Mouse (Mus musculus) myocyte (in vitro differentiated cells): Measurements from ENCODE around the gene Nipal3. TPM values are rescaled to one million over a fixed set of nuclear protein-coding genes. Genes with fewer than 3 reads are reported as not detected.

ENCODE experiments used
- H3K27me3 ChIP-seq: one replicate; pipeline ENCODE4 v1.6.1; 2011; ENCODE audit not compliant: control insufficient read depth, insufficient read depth, insufficient read length
- H3K36me3 ChIP-seq: one replicate; pipeline ENCODE4 v1.6.1; 2011; ENCODE audit not compliant: control insufficient read depth, insufficient read depth
- H3K4me2 ChIP-seq: one replicate; pipeline ENCODE4 v1.6.1; 2011; ENCODE audit warnings: low read depth, control low read depth
- H3K4me3 ChIP-seq: one replicate; pipeline ENCODE4 v1.5.1; 2011; ENCODE audit warnings: mild to moderate bottlenecking, control low read depth, moderate library complexity
- H3K79me2 ChIP-seq: one replicate; pipeline ENCODE4 v1.6.1; 2011; ENCODE audit not compliant: control insufficient read depth, insufficient read depth
- H3ac ChIP-seq: one replicate; pipeline ENCODE4 v1.6.1; 2011; ENCODE audit not compliant: control insufficient read depth, insufficient read length
- CEBPB ChIP-seq: IDR thresholded peaks from 2 replicates; pipeline ENCODE4 v1.6.1; 2011; ENCODE audit warnings: mild to moderate bottlenecking, moderate library complexity; ENCODE audit not compliant: poor library complexity, insufficient read depth, severe bottlenecking
- E2F4 ChIP-seq: IDR thresholded peaks from one replicate; pipeline ENCODE4 v1.6.1; 2011; ENCODE audit warnings: mild to moderate bottlenecking, control low read depth, moderate library complexity; ENCODE audit not compliant: insufficient read depth
- MAX ChIP-seq: IDR thresholded peaks from one replicate; pipeline ENCODE4 v1.6.1; 2011; ENCODE audit warnings: low read depth, mild to moderate bottlenecking, control low read depth
- MYOD1 ChIP-seq, 3 experiments: IDR thresholded peaks; one replicate each; pipeline ENCODE4 v1.6.1; 2011; ENCODE audit warnings: control low read depth in 2 of 3, low read depth in 2 of 3, mild to moderate bottlenecking in 2 of 3, moderate library complexity in 1 of 3; ENCODE audit not compliant: insufficient read length in 2 of 3, control insufficient read depth in 1 of 3
- MYOG ChIP-seq, 3 experiments: IDR thresholded peaks; one replicate each; pipeline ENCODE4 v1.6.1; 2011; ENCODE audit warnings: control low read depth in 2 of 3, low read depth in 2 of 3, mild to moderate bottlenecking in 2 of 3; ENCODE audit not compliant: insufficient read length in 2 of 3, control insufficient read depth in 1 of 3, insufficient read depth in 1 of 3
- POLR2A ChIP-seq: IDR thresholded peaks from one replicate; pipeline ENCODE4 v1.6.1; 2011; ENCODE audit warnings: low read depth, mild to moderate bottlenecking, control low read depth, moderate library complexity; ENCODE audit not compliant: insufficient read length
- POLR2AphosphoS2 ChIP-seq: IDR thresholded peaks from one replicate; pipeline ENCODE4 v1.6.1; 2011; ENCODE audit warnings: low read depth, control low read depth; ENCODE audit not compliant: insufficient read length
- REST ChIP-seq: IDR thresholded peaks from one replicate; pipeline ENCODE4 v1.6.1; 2011; ENCODE audit warnings: mild to moderate bottlenecking, control low read depth, moderate library complexity; ENCODE audit not compliant: insufficient read depth, insufficient read length
- SRF ChIP-seq: IDR thresholded peaks from one replicate; pipeline ENCODE4 v1.6.1; 2011; ENCODE audit warnings: low read depth; ENCODE audit not compliant: control insufficient read depth, insufficient read length
- TCF12 ChIP-seq: IDR thresholded peaks from one replicate; pipeline ENCODE4 v1.6.1; 2011; ENCODE audit warnings: mild to moderate bottlenecking, control low read depth; ENCODE audit not compliant: poor library complexity, insufficient read depth, severe bottlenecking
- TCF3 ChIP-seq: IDR thresholded peaks from one replicate; pipeline ENCODE4 v1.6.1; 2011; ENCODE audit warnings: low read depth, control low read depth; ENCODE audit not compliant: insufficient read length
- USF1 ChIP-seq: IDR thresholded peaks from one replicate; pipeline ENCODE4 v1.6.1; 2011; ENCODE audit warnings: low read depth, mild to moderate bottlenecking, control low read depth, moderate library complexity
- polyA plus RNA-seq: library from polyadenylated mRNA; unstranded; fragments of >200 nt; fragmentation: generic; extraction: Trizol; gene quantifications from one replicate; pipeline ENCODE4 v1.2.1, GENCODE M21; 2012; ENCODE audit warnings: missing spikeins

Nipal3 gene
- polyA plus RNA-seq, 1 experiment: 5.1 TPM

DNA sequence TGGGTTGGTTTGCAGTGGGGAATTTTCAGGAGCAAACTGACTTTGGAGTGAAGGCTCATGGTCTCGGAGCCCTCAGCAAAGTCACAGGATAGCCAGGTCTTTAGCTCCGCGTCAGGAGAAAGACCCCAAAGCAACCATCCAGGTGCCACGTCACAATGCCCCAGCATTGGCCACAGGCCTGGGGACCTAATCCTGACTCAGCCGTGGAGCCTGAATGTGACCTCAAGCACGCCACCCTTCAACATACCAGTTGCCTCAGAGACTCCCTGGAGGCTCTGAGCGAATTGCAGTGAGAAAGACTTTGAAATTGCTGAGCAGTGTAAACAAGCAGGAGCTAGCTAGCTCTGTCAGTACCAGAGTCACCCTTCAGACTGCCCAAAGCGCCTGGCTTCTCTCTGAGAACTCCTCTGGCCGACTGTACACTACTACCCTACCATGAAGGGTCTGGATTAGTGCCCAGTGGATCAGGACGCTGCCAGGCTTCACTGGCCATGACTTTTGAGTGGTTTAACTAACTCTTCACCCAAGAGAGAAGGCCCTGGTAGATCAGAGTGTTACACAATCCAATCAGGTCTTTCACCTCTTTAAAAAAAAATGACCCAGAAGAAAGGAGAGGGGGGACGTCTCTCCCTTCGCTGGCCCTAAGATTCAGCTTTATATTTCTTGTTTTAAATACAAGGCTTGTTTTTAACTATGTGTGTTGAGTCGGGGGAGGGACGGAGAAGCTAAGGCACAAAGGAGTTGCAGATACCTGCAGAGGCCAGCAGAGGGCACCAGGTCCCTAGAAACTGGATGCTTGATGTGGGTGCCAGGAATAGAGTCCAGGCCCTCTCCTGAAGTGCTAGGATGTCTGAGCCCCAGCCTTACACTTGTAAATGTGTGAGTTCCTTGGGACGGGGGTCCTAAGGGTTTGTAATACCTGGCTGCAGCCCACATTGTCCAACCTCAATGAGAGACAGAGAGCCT, 21.8 kb upstream of the Nipal3 start:
- Histone ChIP-seq H3K27me3 (no peaks in the 10 kb centered on the region), H3K4me2 (no peak overlapping the region), H3K36me3 (no peaks in the 10 kb centered on the region), H3K79me2 (no peaks in the 10 kb centered on the region), H3K4me3 (no peak overlapping the region), H3ac (no peak overlapping the region)
- TF ChIP-seq TCF3 (no peak), MAX (no peak), USF1 (no peak), SRF (no peak), MYOD1 (IDR thresholded peaks at IDR 0.05; ENCODE audit: control insufficient read depth in 1 of 3, insufficient read length in 2 of 3, low read depth in 2 of 3) (no peak), REST (no peak), TCF12 (no peak), E2F4 (no peak), POLR2A (no peak), MYOG (IDR thresholded peaks at IDR 0.05; ENCODE audit: control insufficient read depth in 1 of 3, insufficient read depth in 1 of 3, insufficient read length in 2 of 3, low read depth in 2 of 3) (no peak), POLR2AphosphoS2 (no peak), CEBPB (no peak)

- Histone ChIP-seq H3K36me3 (no peaks in the 10 kb centered on the region), H3K27me3 (no peaks in the 10 kb centered on the region), H3K4me3 (no peak overlapping the region), H3ac (no peak overlapping the region), H3K79me2 (no peaks in the 10 kb centered on the region), H3K4me2 (no peak overlapping the region)
- no peak for TF ChIP-seq TCF3
- TF ChIP-seq SRF: no peak
- no peak for TF ChIP-seq REST
- no peak for TF ChIP-seq MYOD1 (IDR thresholded peaks at IDR 0.05; ENCODE audit: control insufficient read depth in 1 of 3, insufficient read length in 2 of 3, low read depth in 2 of 3)
- no peak for TF ChIP-seq POLR2AphosphoS2
- no peak for TF ChIP-seq POLR2A
- TF ChIP-seq USF1: no peak
- no peak for TF ChIP-seq TCF12
- TF ChIP-seq CEBPB: no peak
- TF ChIP-seq E2F4: no peak
- TF ChIP-seq MAX: no peak
- TF ChIP-seq MYOG (IDR thresholded peaks at IDR 0.05; ENCODE audit: control insufficient read depth in 1 of 3, insufficient read depth in 1 of 3, insufficient read length in 2 of 3, low read depth in 2 of 3): no peak
Observed at GRCm38 (mm10) chr4:135514925-135515324, 20.1 kb upstream of the Nipal3 start.

- Histone ChIP-seq H3ac (no peak overlapping the region), H3K4me3 (no peak overlapping the region), H3K79me2 (no peaks in the 10 kb centered on the region), H3K36me3 (no peaks in the 10 kb centered on the region), H3K27me3 (no peaks in the 10 kb centered on the region), H3K4me2 (no peak overlapping the region)
- TF ChIP-seq SRF (no peak), TCF12 (no peak), USF1 (no peak), POLR2A (no peak), TCF3 (no peak), REST (no peak), E2F4 (no peak), MYOG (IDR thresholded peaks at IDR 0.05; ENCODE audit: control insufficient read depth in 1 of 3, insufficient read depth in 1 of 3, insufficient read length in 2 of 3, low read depth in 2 of 3) (no peak), CEBPB (no peak), MAX (no peak), MYOD1 (IDR thresholded peaks at IDR 0.05; ENCODE audit: control insufficient read depth in 1 of 3, insufficient read length in 2 of 3, low read depth in 2 of 3) (no peak), POLR2AphosphoS2 (no peak)
Observed at GRCm38 (mm10) chr4:135513865-135514264, 19.0 kb upstream of the Nipal3 start.

DNA sequence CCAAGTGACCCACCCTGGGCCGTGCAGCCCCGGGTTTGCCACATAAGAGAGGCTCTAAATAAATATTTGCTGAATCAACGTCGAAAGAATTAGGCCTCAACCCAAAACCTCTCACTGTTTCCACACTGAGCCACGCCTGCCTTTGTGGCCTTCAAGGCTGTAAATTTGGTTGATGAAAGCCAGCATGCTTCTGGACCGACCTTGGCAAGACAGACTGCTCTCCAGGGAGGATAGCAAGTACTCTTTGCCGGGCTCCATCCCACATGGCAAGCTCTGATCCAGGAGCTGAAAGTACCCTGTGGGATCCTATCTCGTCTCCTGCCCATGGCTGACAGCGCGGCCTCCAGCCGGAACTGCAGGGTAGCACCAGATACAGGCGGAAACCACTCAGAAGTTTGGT, 14.7 kb upstream of the Nipal3 start:
- H3K79me2 ChIP-seq: no peaks in the 10 kb centered on the region
- H3ac ChIP-seq: no peak overlapping the region
- no peak for TF ChIP-seq MYOG (IDR thresholded peaks at IDR 0.05; ENCODE audit: control insufficient read depth in 1 of 3, insufficient read depth in 1 of 3, insufficient read length in 2 of 3, low read depth in 2 of 3)
- no peak for TF ChIP-seq POLR2AphosphoS2
- no peak for TF ChIP-seq TCF3
- no peak for TF ChIP-seq REST
- no peak for TF ChIP-seq MYOD1 (IDR thresholded peaks at IDR 0.05; ENCODE audit: control insufficient read depth in 1 of 3, insufficient read length in 2 of 3, low read depth in 2 of 3)
- no peak for TF ChIP-seq USF1
- TF ChIP-seq POLR2A: no peak
- TF ChIP-seq TCF12: no peak
- TF ChIP-seq SRF: no peak
- no peak for TF ChIP-seq MAX
- no peak for TF ChIP-seq E2F4
- TF ChIP-seq CEBPB: no peak
- no peaks in the 10 kb centered on the region for H3K27me3 ChIP-seq
- peak overlapping the region; percentile 52 for H3K4me2 ChIP-seq
- no peaks in the 10 kb centered on the region for H3K36me3 ChIP-seq
- H3K4me3 ChIP-seq: no peak overlapping the region
